Mouse (Mus musculus) stomach, embryonic 15.5 days (tissue): ENCODE data around the gene Alox12e. TPM values are rescaled to one million over a fixed set of nuclear protein-coding genes. Genes with fewer than 3 reads are reported as not detected.
A peak's percentile ranks its signal among the peaks of the same experiment; 100 is the strongest.

ENCODE experiments used
- ATAC-seq: fragments of 200-750 bp; cut with Nextera tagmentation; 2 replicates; pipeline ENCODE4 v1.8.0; 2017; ENCODE audit warnings: low read depth, moderate number of reproducible peaks, moderate TSS enrichment; ENCODE audit not compliant: insufficient read depth, low FRiP score
- H3K27ac ChIP-seq: fragments of 300-500 bp; sonication (generic); 2 replicates; pipeline ENCODE4 v1.5.1; 2015; ENCODE audit warnings: mild to moderate bottlenecking, inconsistent platforms
- H3K27me3 ChIP-seq: fragments of 300-500 bp; sonication (generic); replicated peaks from 2 replicates; pipeline ENCODE4 v1.6.1; 2015; ENCODE audit warnings: inconsistent platforms
- H3K36me3 ChIP-seq: fragments of 300-500 bp; sonication (generic); 2 replicates; pipeline ENCODE4 v1.6.1; 2015; ENCODE audit warnings: inconsistent platforms
- H3K4me1 ChIP-seq: fragments of 300-500 bp; sonication (generic); 2 replicates; pipeline ENCODE4 v1.6.1; 2015; ENCODE audit warnings: inconsistent platforms
- H3K4me2 ChIP-seq: fragments of 300-500 bp; sonication (generic); 2 replicates; pipeline ENCODE4 v1.6.1; 2015; ENCODE audit warnings: mild to moderate bottlenecking, inconsistent platforms
- H3K4me3 ChIP-seq: fragments of 300-500 bp; sonication (generic); replicated peaks from 2 replicates; pipeline ENCODE4 v1.5.1; 2015; ENCODE audit warnings: inconsistent platforms
- H3K9ac ChIP-seq: fragments of 300-500 bp; sonication (generic); 2 replicates; pipeline ENCODE4 v1.6.1; 2015; ENCODE audit warnings: inconsistent platforms
- H3K9me3 ChIP-seq: fragments of 300-500 bp; sonication (generic); 2 replicates; pipeline ENCODE4 v1.6.1; 2016; ENCODE audit warnings: inconsistent platforms
- WGBS: fragments of 180-500 bp; shearing (Covaris S2); methylation state at CpG from one replicate; pipeline ENCODE4 v1.1.7; 2015; 5-methylcytosine and 5-hydroxymethylcytosine counted together
- polyA plus RNA-seq: library from polyadenylated mRNA; unstranded; fragments of >200 nt; fragmentation: Nextera tagmentation; extraction: Ambion mirVana; gene quantifications from 2 replicates; pipeline ENCODE4 v1.2.1, GENCODE M21; 2015

Gene Alox12e
- polyA plus RNA-seq, 1 experiment from 2014 or later, result not detected

- no peak overlapping the region for H3K4me3 ChIP-seq
- no peaks in the 10 kb centered on the region for H3K36me3 ChIP-seq
- no peak overlapping the region for H3K9ac ChIP-seq
- 66% methylated on average over 4 of the region's 4 CpGs for WGBS
- no peak for ATAC-seq
- H3K9me3 ChIP-seq, result no peaks in the 10 kb centered on the region
- H3K27ac ChIP-seq, result no peak overlapping the region
- no peak overlapping the region for H3K4me2 ChIP-seq
- H3K4me1 ChIP-seq, result no peaks in the 10 kb centered on the region
- no peaks in the 10 kb centered on the region for H3K27me3 ChIP-seq
Observed at GRCm38 (mm10) chr11:70283666-70284065, 38.8 kb downstream of the Alox12e start.

DNA sequence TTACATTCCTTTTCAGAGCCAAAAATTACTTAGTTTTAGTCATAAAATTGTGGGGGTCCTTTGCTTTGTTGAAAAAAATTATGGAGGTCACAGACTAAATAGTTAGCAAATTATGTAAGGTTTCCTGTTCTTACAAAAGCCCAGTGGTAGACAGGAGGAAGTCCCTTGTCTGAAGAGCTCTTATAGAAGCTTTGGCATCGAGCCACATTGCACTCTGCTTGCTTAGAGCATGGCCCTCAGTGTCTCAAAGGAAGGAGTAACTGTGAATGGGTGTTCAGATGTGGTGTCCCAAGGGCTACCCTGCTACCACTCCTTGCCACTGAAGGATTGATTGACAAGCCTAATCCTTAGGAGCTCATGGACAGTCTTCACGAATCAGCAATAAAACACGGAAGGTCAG is 42.0 kb downstream of the Alox12e start:
- Histone ChIP-seq H3K27me3 (no peaks in the 10 kb centered on the region), H3K36me3 (no peaks in the 10 kb centered on the region), H3K9me3 (no peaks in the 10 kb centered on the region), H3K4me1 (no peaks in the 10 kb centered on the region), H3K4me3 (no peak overlapping the region), H3K27ac (no peak overlapping the region), H3K9ac (no peak overlapping the region), H3K4me2 (no peak overlapping the region)
- 69% methylated on average over 3 of the region's 3 CpGs for WGBS
- ATAC-seq, result no peak

- no peaks in the 10 kb centered on the region for H3K4me1 ChIP-seq
- no peaks in the 10 kb centered on the region for H3K36me3 ChIP-seq
- no peak overlapping the region for H3K4me2 ChIP-seq
- H3K9ac ChIP-seq, result no peak overlapping the region
- H3K27ac ChIP-seq, result no peak overlapping the region
- WGBS, result 77% methylated on average over 3 of the region's 3 CpGs
- no peak for ATAC-seq
- no peaks in the 10 kb centered on the region for H3K27me3 ChIP-seq
- H3K9me3 ChIP-seq, result no peaks in the 10 kb centered on the region
- H3K4me3 ChIP-seq, result no peak overlapping the region
Observed at GRCm38 (mm10) chr11:70278961-70279360, 43.5 kb downstream of the Alox12e start.

DNA sequence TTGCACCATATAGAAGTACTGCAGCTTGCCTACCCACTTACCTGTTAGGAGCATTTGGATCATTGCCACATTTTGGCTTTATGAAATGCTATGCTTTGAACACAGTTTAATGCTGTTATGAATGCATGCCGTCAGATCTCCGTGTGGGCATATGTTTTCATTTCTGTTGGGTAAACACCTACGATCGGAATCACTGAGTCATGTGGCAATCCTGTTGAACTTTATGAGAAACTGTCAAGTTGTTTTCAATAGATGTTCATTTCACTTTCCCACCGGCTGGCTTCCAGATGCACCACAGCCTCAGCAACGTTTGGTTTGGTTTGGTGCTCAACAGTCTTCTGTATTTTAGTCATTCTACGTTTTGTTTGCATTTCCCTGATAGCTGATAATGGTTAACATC is 50.8 kb downstream of the Alox12e start:
- H3K36me3 ChIP-seq, result no peaks in the 10 kb centered on the region
- no peaks in the 10 kb centered on the region for H3K4me1 ChIP-seq
- no peak overlapping the region for H3K9ac ChIP-seq
- no peak overlapping the region for H3K27ac ChIP-seq
- H3K4me2 ChIP-seq, result no peak overlapping the region
- WGBS, result 72% methylated on average over 7 of the region's 7 CpGs
- no peak overlapping the region for H3K4me3 ChIP-seq
- no peaks in the 10 kb centered on the region for H3K27me3 ChIP-seq
- no peak for ATAC-seq
- H3K9me3 ChIP-seq, result no peaks in the 10 kb centered on the region

- 82% methylated on average over 1 of the region's 1 CpGs for WGBS
- Histone ChIP-seq H3K9ac (no peak overlapping the region), H3K4me1 (no peaks in the 10 kb centered on the region), H3K9me3 (0 out of 2 replicates have a peak, but pooled peaks cover 2% of the 10 kb centered on the region), H3K27ac (0 out of 2 replicates have a peak overlapping the region, but pooled peaks have one; percentile 45), H3K4me3 (no peak overlapping the region), H3K27me3 (no peaks in the 10 kb centered on the region), H3K4me2 (no peak overlapping the region), H3K36me3 (no peaks in the 10 kb centered on the region)
- ATAC-seq, result no peak
Observed at GRCm38 (mm10) chr11:70266405-70266804, 56.0 kb downstream of the Alox12e start.

- no peak for ATAC-seq
- H3K27ac ChIP-seq, result peak overlapping the region; percentile 61; the same call in 1 of the 2 replicates
- no peak overlapping the region for H3K4me2 ChIP-seq
- H3K4me1 ChIP-seq, result no peaks in the 10 kb centered on the region
- H3K27me3 ChIP-seq, result no peaks in the 10 kb centered on the region
- H3K36me3 ChIP-seq, result no peaks in the 10 kb centered on the region
- 0 out of 2 replicates have a peak, but pooled peaks cover 2% of the 10 kb centered on the region for H3K9me3 ChIP-seq
- no peak overlapping the region for H3K9ac ChIP-seq
- 47% methylated on average over 4 of the region's 4 CpGs for WGBS
- H3K4me3 ChIP-seq, result no peak overlapping the region
Observed at GRCm38 (mm10) chr11:70265819-70266218, 56.6 kb downstream of the Alox12e start.

Other genes starting within 250 kb of the Alox12e start
- gene Asgr2, start 230.0 kb downstream of the Alox12e start, polyA plus RNA-seq, result 0.81 and 0.85 TPM in 2 replicates
- 0.50 and 1.0 TPM in 2 replicates for gene Mgl2, start 192.3 kb downstream of the Alox12e start, polyA plus RNA-seq
- 0.93 and 1.2 TPM in 2 replicates for gene Clec10a, start 166.4 kb downstream of the Alox12e start, polyA plus RNA-seq
- 1.4 and 2.4 TPM in 2 replicates for gene Slc16a11, start 109.9 kb downstream of the Alox12e start, polyA plus RNA-seq
- gene Slc16a13, start 101.6 kb downstream of the Alox12e start, polyA plus RNA-seq, result 6.9 and 9.8 TPM in 2 replicates
- gene Bcl6b, start 92.8 kb downstream of the Alox12e start, polyA plus RNA-seq, result 10.9 and 13.6 TPM in 2 replicates
- 141 and 144 TPM in 2 replicates for gene 0610010K14Rik, start 84.7 kb downstream of the Alox12e start, polyA plus RNA-seq
- 8.7 and 11.0 TPM in 2 replicates for gene Gm21988, start 82.8 kb downstream of the Alox12e start, polyA plus RNA-seq
- 196 and 222 TPM in 2 replicates for gene Rnasek, start 82.8 kb downstream of the Alox12e start, polyA plus RNA-seq
- 11.7 and 12.9 TPM in 2 replicates for gene Alox12, start 67.3 kb downstream of the Alox12e start, polyA plus RNA-seq
- gene Alox15, start 29.4 kb upstream of the Alox12e start, polyA plus RNA-seq, result 6.7 and 9.5 TPM in 2 replicates
- gene Pelp1, start 87.4 kb upstream of the Alox12e start, polyA plus RNA-seq, result 31.5 and 33.8 TPM in 2 replicates
- gene Arrb2, start 110.0 kb upstream of the Alox12e start, polyA plus RNA-seq, result 15.0 and 19.4 TPM in 2 replicates
- 36.1 and 40.6 TPM in 2 replicates for gene Med11, start 129.3 kb upstream of the Alox12e start, polyA plus RNA-seq
- gene Zmynd15, start 136.8 kb upstream of the Alox12e start, polyA plus RNA-seq, result 0.73 and 0.75 TPM in 2 replicates
- gene Cxcl16, start 137.4 kb upstream of the Alox12e start, polyA plus RNA-seq, result 7.3 and 8.8 TPM in 2 replicates
- gene Tm4sf5, start 182.6 kb upstream of the Alox12e start, polyA plus RNA-seq, result 65.0 and 71.2 TPM in 2 replicates
- 0.62 TPM in 1 of 2 replicates, not detected in the other for gene Vmo1, start 192.0 kb upstream of the Alox12e start, polyA plus RNA-seq
- 2.1 and 3.3 TPM in 2 replicates for gene Gltpd2, start 196.6 kb upstream of the Alox12e start, polyA plus RNA-seq
- 689 and 690 TPM in 2 replicates for gene Psmb6, start 202.7 kb upstream of the Alox12e start, polyA plus RNA-seq
- gene Gm40193, start 210.3 kb upstream of the Alox12e start, polyA plus RNA-seq, result not detected in 2 replicates
- 12.9 and 13.7 TPM in 2 replicates for gene Pld2, start 217.4 kb upstream of the Alox12e start, polyA plus RNA-seq
- gene Mink1, start 240.3 kb upstream of the Alox12e start, polyA plus RNA-seq, result 14.9 and 15.9 TPM in 2 replicates